Mouse (Mus musculus) left cerebral cortex, postnatal 25 days (tissue): ENCODE measurements around the gene Them7. TPM values are rescaled to one million over a fixed set of nuclear protein-coding genes. Genes with fewer than 3 reads are reported as not detected.

Source experiments
- DNase-seq, 2 experiments: peaks; one replicate each; pipeline ENCODE4 v3.0.0; 2022; ENCODE audit warnings: low spot score in 2 of 2, mixed read lengths in 1 of 2
- intact Hi-C: fragments of 180-260 bp; cut with DNase I; formaldehyde crosslinking; loops from one replicate; pipeline ENCODE4 v1.15.1; 2025
- total RNA-seq, 2 experiments: library from RNA; stranded (reverse); gene quantifications; 2 replicates each; pipeline ENCODE4 v1.2.3; 2021

Gene Them7
- total RNA-seq, 2 experiments from 2014 or later = not detected

GRCm38 (mm10) chr2:105396066-105396465 lies 171.9 kb downstream of the Them7 start:
- no peak for DNase-seq
- intact Hi-C loops = no loop called here

GRCm38 (mm10) chr2:105397446-105398211 lies 173.5 kb downstream of the Them7 start:
- intact Hi-C loops = no loop called here
- DNase-seq = no peak

- DNase-seq = peak in 1 of 2 experiments; percentile 18
- intact Hi-C loops = no loop called here
Observed at GRCm38 (mm10) chr2:105398636-105399084, 174.5 kb downstream of the Them7 start.

GRCm38 (mm10) chr2:105399085-105399891 lies 175.2 kb downstream of the Them7 start, which contains the start of gene Rcn1:
Gene Rcn1 (minus strand): TSS chr2:105399319.
- intact Hi-C loops = no loop called here
- DNase-seq = peak; percentile 28 to 38

GRCm38 (mm10) chr2:105400558-105400957 lies 176.4 kb downstream of the Them7 start:
- DNase-seq = no peak
- intact Hi-C loops = no loop called here

- intact Hi-C loops = no loop called here
- DNase-seq = no peak
Observed at GRCm38 (mm10) chr2:105402180-105402579, 178.1 kb downstream of the Them7 start.

GRCm38 (mm10) chr2:105408511-105408910 lies 184.4 kb downstream of the Them7 start:
- intact Hi-C loops = no loop called here
- peak in 1 of 2 experiments; percentile 8 for DNase-seq

GRCm38 (mm10) chr2:105409253-105409652 lies 185.1 kb downstream of the Them7 start:
- DNase-seq = no peak

GRCm38 (mm10) chr2:105414309-105414708 lies 190.2 kb downstream of the Them7 start:
- no peak for DNase-seq
- intact Hi-C loops = no loop called here

More at GRCm38 (mm10) chr2:105409253-105409652, 185.1 kb downstream of the Them7 start:
- intact Hi-C loops = no loop called here

- DNase-seq = peak in 1 of 2 experiments; percentile 55
- intact Hi-C loops = no loop called here
Observed at GRCm38 (mm10) chr2:105416046-105416659, 192.0 kb downstream of the Them7 start.

- intact Hi-C loops = no loop called here
- peak in 1 of 2 experiments; percentile 44 for DNase-seq
Observed at GRCm38 (mm10) chr2:105416660-105417348, 192.7 kb downstream of the Them7 start.

- no peak for DNase-seq
- intact Hi-C loops = no loop called here
Observed at GRCm38 (mm10) chr2:105417663-105418062, 193.5 kb downstream of the Them7 start.

- no peak for DNase-seq
- intact Hi-C loops = no loop called here
Observed at GRCm38 (mm10) chr2:105418629-105419227, 194.6 kb downstream of the Them7 start.

- no peak for DNase-seq
- intact Hi-C loops = loop anchor here (5.0 kb wide), 1 partner anchor 60 kb away; no protein-coding TSS in a partner anchor
Observed at GRCm38 (mm10) chr2:105427447-105427846, 203.3 kb downstream of the Them7 start.

GRCm38 (mm10) chr2:105428029-105428428 lies 203.9 kb downstream of the Them7 start:
- intact Hi-C loops = loop anchor here (1.0 to 5.0 kb wide), 3 partner anchors 61 to 167 kb away; no protein-coding TSS in a partner anchor
- DNase-seq = peak; percentile 57 to 59

GRCm38 (mm10) chr2:105428467-105428866 lies 204.3 kb downstream of the Them7 start:
- DNase-seq = no peak
- intact Hi-C loops = loop anchor here (1.0 to 5.0 kb wide), 3 partner anchors 61 to 168 kb away; no protein-coding TSS in a partner anchor
